Mouse (Mus musculus): ENCODE results near the gene Zbtb24.

GRCm38 (mm10) chr10:41467325-41467724 is 17.1 kb downstream of the Zbtb24 start:
- TF ChIP-seq CTCF (IDR thresholded peaks at IDR 0.05; ENCODE audit: control insufficient read depth, insufficient read depth, insufficient replicate concordance, low read depth, low read length) (no peak), POLR2A (IDR thresholded peaks at IDR 0.05; ENCODE audit: control insufficient read depth, low read depth, low read length) (no peak)

All from testis, adult 2 months (tissue).